Mouse (Mus musculus): Measurements from ENCODE around the gene Rcbtb2. TPM values are rescaled to one million over a fixed set of nuclear protein-coding genes. Genes with fewer than 3 reads are reported as not detected.
A peak's percentile ranks its signal among the peaks of the same experiment; 100 is the strongest.

Rcbtb2 gene
- total and polyA plus RNA-seq, 3 experiments = 34.1 to 49.0 (median 36.9) TPM

GRCm38 (mm10) chr14:73179221-73179681 lies 56.4 kb downstream of the Rcbtb2 start:
- Histone ChIP-seq H3K4me1 (ENCODE audit: control insufficient read depth in 1 of 2, insufficient read depth in 2 of 2) (peaks cover 4 to 38% of the 10 kb centered on the region in 2 experiments), H3K9ac (ENCODE audit: insufficient read depth, low read depth) (no peak overlapping the region), H3K27ac (ENCODE audit: insufficient read depth, low read depth) (no peak overlapping the region), H3K36me3 (replicated peaks in 1 of 2; ENCODE audit: control insufficient read depth in 1 of 2, insufficient read depth in 1 of 2, low read length in 1 of 2) (peaks cover 22 to 45% of the 10 kb centered on the region in 2 experiments), H3K4me3 (replicated peaks in 1 of 3; ENCODE audit: low read depth in 2 of 3, low read length in 2 of 3, poor library complexity in 1 of 3) (no peak overlapping the region), H3K79me2 (replicated peaks; ENCODE audit: control insufficient read depth, extremely low read depth, insufficient read depth, poor library complexity, severe bottlenecking) (no peaks in the 10 kb centered on the region), H3K4me2 (ENCODE audit: insufficient read depth, low read depth, poor library complexity, severe bottlenecking) (no peak overlapping the region), H3K27me3 (replicated peaks) (no peaks in the 10 kb centered on the region), H3K9me3 (replicated peaks; ENCODE audit: low read length) (no peaks in the 10 kb centered on the region)
- dilution Hi-C loops (cut with MboI; ENCODE audit: extremely low pct_ligation_motif_present, extremely low pct_unique_long_range_greater_than_20kb, low sequenced_read_pairs) (no loop called here), in situ Hi-C loops (cut with MboI; ENCODE audit: low pct_ligation_motif_present, low pct_unique_long_range_greater_than_20kb, low sequenced_read_pairs) (loop anchor here (10.0 kb wide), 1 partner anchor 56 kb away; the partner anchor contains the start of gene Lpar6)
- TF ChIP-seq KAT2A (IDR thresholded peaks at IDR 0.05; ENCODE audit: insufficient replicate concordance, low read length) (no peak), IRF4 (IDR thresholded peaks at IDR 0.05; ENCODE audit: low read depth, low read length) (no peak), MXI1 (IDR thresholded peaks at IDR 0.05; ENCODE audit: low read depth, low read length) (no peak), GABPA (IDR thresholded peaks at IDR 0.05; ENCODE audit: insufficient replicate concordance, low read depth, low read length) (no peak), SIN3A (IDR thresholded peaks at IDR 0.05; ENCODE audit: low read length) (no peak), RCOR1 (conservative IDR thresholded peaks at IDR 0.05; ENCODE audit: low read depth, low read length) (no peak), MEF2A (IDR thresholded peaks at IDR 0.05; ENCODE audit: borderline replicate concordance, low read depth, low read length) (no peak), ZC3H11A (IDR thresholded peaks at IDR 0.05; ENCODE audit: low read depth, low read length) (no peak), UBTF (IDR thresholded peaks at IDR 0.05; ENCODE audit: low read depth, low read length) (no peak), E2F4 (IDR thresholded peaks at IDR 0.05; ENCODE audit: insufficient replicate concordance, low read depth, low read length) (no peak), MAZ (IDR thresholded peaks at IDR 0.05; ENCODE audit: low read depth, low read length) (no peak), CHD2 (IDR thresholded peaks at IDR 0.05; ENCODE audit: low read length) (no peak), POLR2A (IDR thresholded peaks at IDR 0.05; ENCODE audit: low read depth, low read length) (no peak), PAX5 (IDR thresholded peaks at IDR 0.05; ENCODE audit: low read length) (no peak)
- DNase-seq (ENCODE audit: extremely low read depth) = no peak

- DNase-seq (ENCODE audit: extremely low read depth) = peak; percentile 58
- no peaks in the 10 kb centered on the region for H3K9me3 ChIP-seq (replicated peaks; ENCODE audit: low read length)
- in situ Hi-C loops (cut with MboI; ENCODE audit: low pct_ligation_motif_present, low pct_unique_long_range_greater_than_20kb, low sequenced_read_pairs) = no loop called here
- no peak overlapping the region for H3K4me2 ChIP-seq (ENCODE audit: insufficient read depth, low read depth, poor library complexity, severe bottlenecking)
- H3K4me3 ChIP-seq (replicated peaks in 1 of 3; ENCODE audit: low read depth in 2 of 3, low read length in 2 of 3, poor library complexity in 1 of 3) = no peak overlapping the region
- H3K9ac ChIP-seq (ENCODE audit: insufficient read depth, low read depth) = no peak overlapping the region
- peaks cover 18 to 40% of the 10 kb centered on the region in 2 experiments for H3K36me3 ChIP-seq (replicated peaks in 1 of 2; ENCODE audit: control insufficient read depth in 1 of 2, insufficient read depth in 1 of 2, low read length in 1 of 2)
- no peak overlapping the region for H3K27ac ChIP-seq (ENCODE audit: insufficient read depth, low read depth)
- dilution Hi-C loops (cut with MboI; ENCODE audit: extremely low pct_ligation_motif_present, extremely low pct_unique_long_range_greater_than_20kb, low sequenced_read_pairs) = no loop called here
- no peaks in the 10 kb centered on the region for H3K79me2 ChIP-seq (replicated peaks; ENCODE audit: control insufficient read depth, extremely low read depth, insufficient read depth, poor library complexity, severe bottlenecking)
- no peaks in the 10 kb centered on the region for H3K27me3 ChIP-seq (replicated peaks)
- H3K4me1 ChIP-seq (ENCODE audit: control insufficient read depth in 1 of 2, insufficient read depth in 2 of 2) = peaks cover 0 to 24% of the 10 kb centered on the region in 2 experiments; a peak in 3 of 4 replicates
- TF ChIP-seq JUN (IDR thresholded peaks at IDR 0.05; ENCODE audit: insufficient read depth, low read depth, low read length) (no peak), MXI1 (IDR thresholded peaks at IDR 0.05; ENCODE audit: low read depth, low read length) (no peak), E2F4 (IDR thresholded peaks at IDR 0.05; ENCODE audit: insufficient replicate concordance, low read depth, low read length) (no peak), ZNF384 (IDR thresholded peaks at IDR 0.05; ENCODE audit: low read depth, low read length) (no peak), USF2 (conservative IDR thresholded peaks at IDR 0.05; ENCODE audit: low read depth, low read length) (no peak), MAZ (IDR thresholded peaks at IDR 0.05; ENCODE audit: low read depth, low read length) (no peak), POLR2AphosphoS2 (IDR thresholded peaks at IDR 0.05; ENCODE audit: low read depth, low read length) (no peak), SMC3 (IDR thresholded peaks at IDR 0.05; ENCODE audit: low read depth, low read length) (no peak)
These were observed 57.8 kb downstream of the Rcbtb2 start for GRCm38 (mm10) chr14:73180671-73181070.

Measured in CH12.LX (cell line).